Mouse (Mus musculus) lung, postnatal 0 days (tissue): ENCODE data around the gene Mybph.

Source experiments
- CTCF ChIP-seq: IDR thresholded peaks from 2 replicates; pipeline ENCODE4 v1.5.1; 2016; ENCODE audit warnings: antibody characterized with exemption, mild to moderate bottlenecking
- EP300 ChIP-seq: IDR thresholded peaks from 2 replicates; pipeline ENCODE4 v1.6.1; 2016; ENCODE audit warnings: antibody characterized with exemption, mild to moderate bottlenecking, control low read depth

DNA sequence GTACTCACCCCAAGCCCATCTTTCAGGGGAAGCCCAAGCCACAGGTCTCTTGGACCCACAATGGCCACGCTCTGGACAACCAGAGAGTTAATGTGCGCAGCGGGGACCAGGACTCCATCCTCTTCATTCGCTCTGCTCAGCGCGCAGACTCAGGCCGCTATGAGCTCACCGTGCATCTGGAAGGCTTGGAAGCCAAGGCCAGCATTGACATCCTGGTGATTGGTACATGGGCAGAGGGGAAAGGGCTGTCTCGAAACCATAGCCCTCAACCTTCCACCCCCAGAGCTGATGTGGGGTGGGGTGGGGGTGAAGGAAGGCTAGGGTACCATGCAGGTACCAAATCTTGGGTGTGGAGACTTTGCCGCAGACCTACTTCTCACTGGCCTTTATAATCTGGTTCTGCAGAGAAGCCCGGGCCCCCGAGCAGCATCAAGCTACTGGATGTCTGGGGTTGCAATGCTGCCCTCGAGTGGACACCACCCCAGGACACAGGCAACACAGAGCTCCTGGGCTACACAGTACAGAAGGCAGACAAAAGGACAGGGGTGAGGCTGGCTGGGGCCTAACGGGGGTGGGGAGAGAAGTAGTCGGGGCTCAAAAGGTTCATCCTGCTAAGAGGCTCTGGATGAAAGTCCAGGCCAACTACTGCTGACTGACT, 4.2 kb downstream of the Mybph start:
- peak; percentile 35; the same call in 1 of the 2 replicates for TF ChIP-seq CTCF
- TF ChIP-seq EP300, result no peak
